Mouse (Mus musculus) heart, adult 9 months (tissue): ENCODE measurements at regions not wholly inside any gene's neighbourhood (a gene's known extent, or its start where the extent isn't known, plus 50 kb on each side); places are given as distances from the start of the nearest gene placed in this dataset.

ENCODE experiments used
- DNase-seq, 2 experiments: peaks; one replicate each; pipeline ENCODE4 v3.0.0; 2022; ENCODE audit warnings: low spot score in 2 of 2

DNA sequence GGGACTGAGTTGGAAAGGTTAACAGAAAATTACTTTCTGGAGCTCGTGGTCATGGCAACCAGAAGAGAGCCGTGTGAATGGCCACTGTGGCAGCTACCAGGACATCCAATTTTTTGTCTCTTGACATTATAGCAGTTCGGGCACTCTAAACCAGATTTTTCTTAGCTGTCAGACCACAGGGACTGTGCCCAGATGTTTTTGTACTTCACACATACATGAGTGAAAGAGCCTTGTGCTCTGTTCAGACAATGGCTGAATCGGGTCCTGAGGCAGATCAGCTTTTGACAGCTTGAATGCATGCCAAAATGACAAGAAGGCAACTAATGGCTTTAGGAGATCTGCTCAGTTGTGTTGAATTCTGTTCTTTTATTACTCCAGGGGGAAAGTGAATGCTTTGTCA, 505.2 kb upstream of the Pdzrn3 start:
- DNase-seq: no peak

DNA sequence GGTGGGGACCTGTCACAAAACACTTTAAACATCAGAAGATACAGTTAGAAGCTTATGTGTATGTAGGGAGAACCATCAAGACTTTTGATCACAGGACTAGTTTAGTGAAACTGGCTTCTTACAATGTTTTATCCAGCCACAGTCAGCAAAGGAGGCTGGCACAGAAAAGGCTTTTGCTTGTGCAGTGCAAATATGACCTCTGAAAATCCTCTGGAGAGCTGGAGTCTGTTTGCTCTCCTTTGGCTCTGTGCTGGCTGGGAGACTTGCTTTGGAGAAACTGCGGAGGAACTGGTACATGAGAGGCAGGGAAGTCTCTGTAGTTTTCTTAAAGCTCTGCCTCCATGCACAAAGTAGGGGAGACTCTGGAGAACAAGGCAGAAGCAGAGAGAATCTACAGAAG, 497.2 kb upstream of the Pdzrn3 start:
- DNase-seq: no peak

DNA sequence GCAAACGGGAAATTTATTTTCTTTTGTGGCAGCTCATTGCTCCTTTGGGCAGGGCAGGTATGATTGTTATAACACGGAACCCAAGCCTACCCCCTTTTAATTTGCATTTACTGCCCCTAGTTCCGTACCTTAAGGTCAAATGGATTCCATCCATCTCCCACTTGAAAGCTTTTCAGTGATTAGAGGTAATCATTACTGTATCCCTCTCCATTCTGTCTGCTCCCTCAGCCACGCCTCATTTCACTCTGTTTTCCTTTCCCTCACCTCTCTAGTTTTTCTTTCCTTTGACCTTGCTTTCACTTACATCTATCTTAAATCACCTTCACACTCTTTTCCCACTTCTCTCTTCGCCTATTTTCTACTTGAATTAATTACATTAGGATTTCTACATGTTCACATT, 481.2 kb upstream of the Pdzrn3 start:
- no peak for DNase-seq

DNA sequence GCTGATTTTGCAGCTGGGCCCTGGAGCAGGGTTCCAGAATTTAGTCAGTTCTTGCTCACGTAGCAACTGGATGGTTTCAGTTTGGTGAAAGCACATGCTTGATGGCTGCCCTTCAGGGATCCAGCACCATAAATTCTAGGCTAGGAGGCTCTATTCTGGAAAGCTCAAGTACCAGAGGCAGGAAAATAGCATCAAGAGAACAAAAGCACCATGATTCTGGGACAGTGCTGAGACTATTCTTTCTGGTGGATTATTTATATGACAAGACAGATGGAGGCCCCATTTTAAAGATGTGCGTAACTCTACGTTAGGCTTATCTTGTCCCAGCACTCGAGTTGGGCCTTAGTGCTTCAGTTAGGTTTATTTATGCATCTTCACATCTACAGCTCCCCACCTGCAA, 463.0 kb upstream of the Pdzrn3 start:
- no peak for DNase-seq

DNA sequence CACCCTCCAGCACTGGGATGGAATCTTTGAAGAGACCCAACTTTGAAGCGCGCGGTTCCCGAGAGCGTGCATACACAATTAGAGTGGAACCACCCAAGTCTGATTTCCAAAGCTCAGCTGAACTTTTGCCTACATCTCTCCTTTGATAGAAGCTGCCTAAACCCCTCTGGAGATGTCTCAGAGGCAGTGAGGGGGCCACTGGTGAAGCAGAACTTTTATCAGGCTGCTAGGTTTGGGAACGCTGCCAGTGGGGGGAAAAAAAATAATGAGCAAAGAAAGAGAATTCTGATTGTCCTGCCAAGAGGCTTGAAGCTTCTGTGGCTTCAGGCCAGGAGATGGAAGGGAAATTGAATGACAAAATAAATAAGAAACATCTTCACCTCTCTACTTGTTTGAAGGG, 459.9 kb upstream of the Pdzrn3 start:
- DNase-seq: no peak

DNA sequence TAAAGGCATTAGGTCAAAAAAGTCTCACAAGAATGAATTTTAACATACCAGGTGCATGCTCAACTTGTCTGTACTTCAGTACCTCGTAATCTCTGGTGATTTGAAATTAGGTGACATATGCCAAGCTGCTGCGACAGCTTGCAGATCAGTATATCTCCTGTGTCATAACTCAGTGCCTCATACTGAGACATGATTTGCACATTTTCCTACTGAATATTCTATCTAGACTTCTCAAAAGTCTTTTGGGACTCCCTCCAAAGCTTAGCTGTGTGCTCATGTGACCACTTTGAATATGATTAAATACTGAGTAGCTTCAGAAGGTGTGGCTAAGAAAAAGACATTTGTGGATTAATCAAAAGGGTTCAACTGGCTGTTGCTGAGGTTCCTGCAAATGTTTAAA, 416.3 kb upstream of the Pdzrn3 start:
- DNase-seq: no peak

DNA sequence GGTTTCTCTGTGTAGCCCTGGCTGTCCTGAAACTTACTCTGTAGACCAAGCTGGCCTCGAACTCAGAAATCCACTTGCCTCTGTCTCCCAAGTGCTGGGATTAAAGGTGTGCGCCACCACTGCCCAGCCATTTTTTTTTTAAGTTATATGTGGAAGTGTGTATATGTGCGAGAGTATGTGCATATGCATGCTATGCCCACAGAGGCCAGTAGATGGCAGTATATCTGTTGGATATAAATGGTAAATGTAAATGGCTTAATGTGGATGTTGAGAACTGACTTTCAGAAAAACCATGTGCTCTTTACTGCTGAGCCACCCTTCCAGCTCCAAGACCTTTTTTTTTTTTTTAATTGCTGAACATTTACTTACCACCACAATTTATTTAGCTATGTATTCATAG, 400.2 kb upstream of the Pdzrn3 start:
- no peak for DNase-seq

DNA sequence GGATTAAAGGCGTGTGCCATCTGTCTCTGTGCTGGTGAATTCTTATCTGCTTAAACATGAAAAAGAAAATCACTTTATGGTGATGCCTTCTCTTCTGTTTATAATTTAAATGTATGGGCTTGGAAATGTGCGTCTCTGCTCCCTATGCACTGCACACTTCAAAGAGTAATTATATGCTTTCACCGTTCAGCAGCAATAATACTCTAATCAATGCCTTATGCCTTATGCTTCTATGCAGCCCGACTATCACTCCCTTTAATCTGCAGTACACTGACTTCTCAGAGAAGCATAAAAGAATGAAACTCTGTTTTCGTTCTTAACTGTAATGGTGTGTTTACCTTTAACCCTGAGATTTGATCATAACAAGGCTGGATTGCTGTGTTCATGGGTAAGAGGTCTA, 395.5 kb upstream of the Pdzrn3 start:
- no peak for DNase-seq

DNA sequence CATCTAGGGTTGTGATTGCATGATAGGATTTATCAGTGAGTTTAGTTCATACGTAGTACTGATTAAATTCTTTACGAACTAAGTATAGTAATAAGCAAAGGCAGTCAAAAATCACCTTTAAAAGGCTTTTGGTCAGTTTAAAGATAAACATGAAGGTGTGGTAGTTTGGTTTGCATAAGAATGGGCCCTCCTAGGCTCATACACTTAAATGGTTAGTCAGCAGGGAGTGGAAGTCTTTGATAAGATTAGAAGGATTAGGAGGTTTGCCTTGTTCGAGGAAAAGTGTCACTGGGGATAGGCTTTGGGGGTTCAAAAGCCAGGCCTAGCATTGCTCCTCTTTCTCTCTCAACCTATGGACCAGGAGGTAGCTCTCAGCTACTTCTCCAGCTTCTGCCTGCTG, 357.4 kb upstream of the Pdzrn3 start:
- DNase-seq: no peak

DNA sequence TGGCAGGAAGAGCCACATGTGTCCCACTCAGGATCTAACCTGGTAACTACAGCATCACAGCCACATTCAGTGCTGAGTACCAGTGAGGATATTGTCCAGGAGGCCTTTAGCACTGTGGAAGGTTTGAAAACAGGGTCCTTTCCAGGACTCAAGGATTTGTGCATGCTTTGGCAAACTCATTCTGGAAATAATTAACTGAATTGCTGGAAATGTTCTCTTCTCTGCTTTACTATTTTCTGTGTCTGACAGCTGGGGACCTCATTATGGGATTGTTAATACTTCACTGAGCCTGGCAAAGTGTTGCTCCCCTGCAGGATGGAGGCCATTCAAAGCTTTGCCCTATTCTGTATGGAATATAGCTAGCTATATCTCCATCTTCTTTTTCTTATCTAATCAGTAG, 342.8 kb upstream of the Pdzrn3 start:
- no peak for DNase-seq

DNA sequence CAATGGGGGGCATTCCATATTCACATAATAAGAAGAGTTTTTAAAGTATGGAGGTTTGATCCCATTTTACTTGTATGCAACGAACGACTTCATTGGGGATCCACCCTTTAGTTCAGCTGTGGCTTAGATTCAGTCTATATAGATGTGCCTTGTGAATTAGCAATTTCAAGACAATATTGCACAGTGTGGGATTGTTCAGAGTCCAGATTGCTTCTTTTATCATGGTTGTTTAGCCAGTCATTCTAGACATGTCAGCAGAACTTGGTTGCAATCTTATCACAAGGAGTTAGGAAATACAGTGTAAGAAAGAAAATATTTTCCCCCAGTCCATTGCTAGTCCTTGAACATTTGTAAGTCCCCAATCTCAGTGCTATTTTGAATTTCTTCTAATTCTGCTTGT, 312.0 kb upstream of the Pdzrn3 start:
- DNase-seq: no peak

DNA sequence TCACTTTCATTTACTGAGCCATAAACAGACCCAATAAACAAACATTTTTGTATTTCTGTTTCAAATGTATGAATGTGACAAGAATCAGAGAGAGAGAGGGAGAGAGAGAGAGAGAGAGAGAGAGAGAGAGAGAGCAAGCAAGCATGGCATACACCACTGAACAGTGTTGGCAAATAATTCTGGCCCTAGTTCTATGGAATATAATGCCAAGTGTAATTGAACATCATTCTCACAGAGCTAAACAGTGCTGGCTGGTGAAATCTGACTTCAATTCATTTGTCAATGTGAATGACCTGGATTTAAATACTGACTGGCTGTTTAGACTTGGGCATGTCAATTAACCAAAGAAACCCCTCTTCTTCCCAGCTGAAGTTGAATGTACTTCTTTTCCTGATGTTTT, 308.9 kb upstream of the Pdzrn3 start:
- DNase-seq: no peak

DNA sequence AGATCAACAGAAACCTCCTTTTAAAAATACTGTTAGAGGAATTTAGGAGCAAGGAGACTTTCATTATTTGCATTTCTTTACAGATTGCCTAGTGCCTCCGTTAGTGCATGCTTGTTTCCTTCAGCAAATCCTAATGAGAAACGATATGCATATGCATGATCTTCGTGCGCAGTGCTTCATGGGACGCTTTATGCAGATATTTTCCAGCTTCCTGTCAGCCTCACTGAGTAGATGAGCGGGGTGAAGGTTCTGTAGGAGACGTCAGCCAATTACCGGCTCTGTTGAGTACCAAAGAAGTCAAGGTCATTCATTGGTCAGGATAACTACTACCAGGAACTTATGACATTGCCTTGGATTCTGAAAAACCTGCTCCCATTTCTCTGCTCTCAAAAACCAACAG, 308.0 kb upstream of the Pdzrn3 start:
- no peak for DNase-seq

DNA sequence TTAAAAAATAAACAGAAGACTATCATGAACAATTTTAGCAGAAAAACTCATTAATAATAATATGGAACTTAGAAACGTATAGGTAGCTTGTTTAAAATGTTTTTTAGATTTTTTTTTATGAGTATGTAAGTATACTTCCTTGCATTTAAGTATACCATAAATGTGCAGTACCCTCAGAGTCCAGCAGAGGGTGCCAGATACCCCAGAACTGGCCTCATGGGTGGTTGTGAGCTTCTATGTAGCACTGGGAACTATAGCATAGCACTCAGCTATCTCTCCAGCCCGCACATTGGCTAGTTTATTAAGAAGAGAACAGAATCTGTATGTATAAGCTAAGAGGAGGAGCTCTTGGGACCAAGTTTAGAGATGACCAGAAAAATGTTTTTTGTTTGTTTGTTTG, 306.7 kb upstream of the Pdzrn3 start:
- no peak for DNase-seq

DNA sequence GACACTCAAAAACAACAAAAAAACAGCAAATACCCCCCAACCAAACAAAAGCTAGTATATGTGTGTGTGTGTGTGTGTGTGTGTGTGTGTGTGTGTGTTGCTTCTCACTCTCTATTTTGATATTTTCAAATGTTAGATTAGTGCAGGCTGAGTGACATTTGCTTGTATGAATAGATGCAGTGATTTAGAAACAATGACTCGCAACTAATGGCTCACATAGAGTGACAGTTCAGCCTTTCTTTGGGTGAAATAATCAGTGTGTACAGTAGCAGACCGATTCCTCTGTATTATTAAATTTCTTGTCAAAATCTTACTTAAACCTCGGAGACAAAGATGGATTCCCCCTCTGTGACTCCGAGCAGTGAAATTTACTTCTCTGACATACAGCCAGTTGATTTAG, 297.1 kb upstream of the Pdzrn3 start:
- DNase-seq: no peak

DNA sequence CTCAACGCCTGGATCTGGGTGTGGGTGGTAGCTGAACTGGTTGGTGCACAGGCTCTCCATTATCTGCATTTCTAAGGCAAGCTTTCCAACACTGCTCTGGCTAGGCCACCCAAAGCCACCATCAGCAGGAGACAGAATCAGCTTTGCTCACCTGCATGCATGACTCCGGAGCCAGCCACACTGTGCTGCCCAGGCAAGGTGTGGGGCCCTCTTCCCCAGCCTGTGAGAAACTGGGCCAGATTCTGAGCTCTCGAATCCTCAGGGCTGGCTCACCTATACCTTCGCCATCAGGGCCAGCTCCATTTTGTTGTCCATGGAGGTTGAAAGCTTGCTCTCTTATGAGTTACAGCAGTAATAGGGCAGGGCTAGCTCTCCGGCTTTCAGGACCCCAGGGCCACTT, 293.1 kb upstream of the Pdzrn3 start:
- DNase-seq: no peak

DNA sequence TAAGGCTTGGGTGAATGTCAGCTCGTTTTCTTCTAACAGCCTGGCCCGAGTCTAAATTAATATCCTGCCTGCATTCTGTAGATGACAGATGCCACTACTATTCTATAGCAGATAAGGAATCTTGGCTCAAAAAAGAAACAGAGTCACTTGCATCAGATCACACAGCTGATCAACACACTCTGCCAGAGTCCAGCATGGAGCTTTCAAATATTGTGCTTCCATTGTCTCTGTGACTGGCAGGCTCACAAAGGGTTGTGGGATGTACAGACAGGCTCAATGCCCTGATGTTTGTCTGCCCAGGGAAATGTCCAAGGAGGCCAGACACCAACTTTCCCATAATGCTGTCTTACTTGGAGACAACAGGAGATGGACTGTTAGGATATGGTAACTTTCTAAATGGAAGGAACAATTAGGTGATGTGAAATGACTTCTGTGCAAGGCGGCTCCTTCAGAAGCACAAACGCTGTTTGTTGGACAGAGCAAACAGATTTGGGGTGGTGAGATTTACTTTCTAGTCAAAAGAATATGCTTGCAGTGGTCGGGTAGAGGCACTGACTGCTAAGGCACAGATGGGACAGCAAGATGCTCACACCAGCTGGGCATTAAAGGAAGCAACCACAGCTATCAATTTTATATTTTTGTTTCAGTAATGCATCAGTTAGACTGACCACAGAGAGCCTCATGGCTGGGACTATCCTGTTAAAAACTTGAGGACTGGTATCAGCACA, 291.6 kb upstream of the Pdzrn3 start:
- no peak for DNase-seq

DNA sequence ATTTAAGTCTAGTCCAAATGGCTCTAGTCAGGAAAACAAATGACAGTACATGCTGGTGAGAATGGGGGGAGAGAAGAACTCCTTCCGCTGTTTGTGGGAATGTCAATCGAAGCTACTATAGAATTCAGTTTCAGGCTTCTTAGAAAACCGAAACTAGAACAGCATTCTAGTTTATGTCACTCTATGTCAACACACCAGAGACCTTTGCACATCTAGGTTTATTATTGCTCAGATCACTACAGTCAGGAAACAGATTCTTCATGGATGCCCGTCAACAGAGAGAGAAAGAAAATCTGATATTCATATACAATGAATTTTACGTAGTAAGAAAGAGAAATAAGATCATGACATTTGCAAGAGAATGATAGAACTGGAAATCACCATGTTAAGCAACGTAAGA, 276.7 kb upstream of the Pdzrn3 start:
- DNase-seq: no peak

DNA sequence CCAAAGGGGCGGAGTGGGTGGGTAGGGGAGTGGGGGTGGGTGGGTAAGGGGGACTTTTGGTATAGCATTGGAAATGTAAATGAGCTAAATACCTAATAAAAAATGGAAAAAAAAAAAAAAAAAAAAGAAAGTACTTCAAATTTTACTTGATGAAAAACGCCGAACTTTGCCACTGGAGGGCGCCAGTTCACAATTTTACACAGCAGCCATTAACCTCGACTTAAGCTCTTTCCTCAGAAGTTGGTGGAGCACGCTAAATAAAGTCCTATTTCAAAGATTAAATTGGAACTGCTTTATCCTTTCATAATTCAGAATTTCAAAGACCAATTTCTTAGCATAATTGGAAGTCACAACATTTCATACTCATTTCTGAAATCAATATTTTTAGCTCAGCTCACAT, 272.7 kb upstream of the Pdzrn3 start:
- DNase-seq: peak in 1 of 2 experiments; percentile 3

DNA sequence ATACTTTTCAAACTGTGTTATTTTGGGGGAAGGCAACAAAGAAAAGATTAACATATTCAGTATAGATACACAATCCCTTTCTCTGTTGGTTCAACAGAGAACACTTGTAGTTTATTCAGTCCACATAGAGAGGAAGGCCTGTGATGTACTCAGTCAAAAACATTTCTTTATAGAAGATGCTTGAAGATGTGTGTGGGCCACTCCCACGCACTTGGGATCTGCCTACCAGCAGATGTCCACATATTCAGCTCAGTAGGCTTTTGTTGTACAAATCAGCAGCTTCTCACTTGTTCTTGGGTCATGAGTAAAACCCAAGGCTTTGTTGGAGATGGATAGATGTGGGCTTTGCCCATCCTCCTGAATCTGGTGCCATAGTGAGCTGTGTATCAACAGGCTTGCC, 239.6 kb upstream of the Pdzrn3 start:
- no peak for DNase-seq

DNA sequence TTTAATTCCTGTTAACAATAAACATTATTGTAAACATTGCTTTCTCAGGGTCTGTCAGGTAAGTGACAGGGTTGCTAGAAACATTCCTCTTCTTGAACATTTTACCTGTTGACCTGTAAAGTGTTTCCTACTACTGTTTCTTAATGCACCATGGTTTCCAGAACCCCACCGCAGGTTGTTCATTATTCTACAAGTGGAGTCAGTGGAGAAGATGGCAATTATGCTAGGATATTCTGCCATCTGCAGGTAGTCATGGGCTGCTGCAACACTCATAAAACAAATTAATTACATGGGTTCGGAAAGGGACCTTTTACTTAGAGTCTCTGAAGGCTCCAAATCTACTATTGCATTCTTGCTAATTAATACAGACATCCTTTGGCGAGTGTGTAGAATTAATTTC, 239.1 kb upstream of the Pdzrn3 start:
- DNase-seq: peak in 1 of 2 experiments; percentile 1

DNA sequence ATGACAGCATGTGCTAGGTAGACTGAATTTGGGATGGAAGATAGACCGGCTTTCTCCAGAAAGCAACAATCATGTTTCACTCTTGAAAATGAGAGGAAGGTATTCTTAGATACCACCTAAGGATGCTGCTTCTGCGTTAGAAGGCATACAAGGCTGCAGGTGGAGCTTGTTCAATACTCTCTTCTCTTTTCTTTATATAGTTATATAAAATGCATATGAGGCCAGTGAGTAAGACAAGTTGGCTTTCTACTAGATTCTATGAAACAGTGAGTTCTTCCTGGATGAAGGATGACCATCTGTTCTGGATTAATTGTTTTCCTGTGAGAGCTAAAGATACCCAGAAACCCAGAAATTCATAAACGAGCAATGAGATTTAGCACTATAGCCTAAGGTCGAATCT, 231.3 kb upstream of the Pdzrn3 start:
- DNase-seq: no peak

DNA sequence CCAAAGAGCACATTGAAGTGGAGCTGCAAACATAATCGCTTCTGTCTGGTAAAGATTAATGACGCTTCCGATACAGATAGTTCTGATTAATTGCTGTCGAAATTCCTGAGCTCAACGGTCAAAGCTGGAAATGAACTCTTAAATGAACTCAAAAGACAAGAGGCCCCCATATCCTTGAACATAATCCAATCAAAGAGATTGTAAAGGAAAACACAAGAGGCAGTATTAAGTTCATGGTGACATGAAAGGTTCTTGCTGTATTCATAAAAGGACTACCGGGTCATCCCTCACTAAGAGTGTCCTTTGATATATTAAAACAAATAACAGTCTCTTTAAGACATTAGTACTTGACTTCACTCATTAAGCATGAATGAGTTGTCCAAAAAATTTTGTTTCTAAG, 225.4 kb upstream of the Pdzrn3 start:
- no peak for DNase-seq

DNA sequence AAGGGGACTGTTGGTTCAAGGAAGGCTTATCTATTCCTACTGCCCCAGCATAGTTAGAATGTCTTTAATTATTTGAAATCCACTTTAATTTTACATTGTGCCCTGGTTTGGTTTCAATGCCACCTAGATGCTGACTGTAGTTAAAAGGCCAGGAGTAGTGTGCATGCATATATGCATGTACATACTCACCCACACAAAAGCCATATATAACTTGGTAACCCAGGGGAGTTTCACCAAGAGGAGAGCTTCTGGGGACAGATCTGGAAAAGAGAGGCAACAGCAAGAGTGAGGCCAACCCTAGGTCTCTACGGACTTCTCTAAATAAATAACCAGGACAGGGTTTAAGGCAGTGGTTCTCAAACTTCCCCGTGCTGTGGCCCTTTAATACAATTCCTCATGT, 219.3 kb upstream of the Pdzrn3 start:
- DNase-seq: no peak
